Mouse (Mus musculus) kidney, postnatal 4 days (tissue): ENCODE data around the gene Psmb2.

ENCODE experiments used
- DNase-seq, 2 experiments: peaks; one replicate each; pipeline ENCODE4 v3.0.0; 2021; ENCODE audit warnings: mixed read lengths in 2 of 2

The Psmb2 gene

GRCm38 (mm10) chr4:126677054-126678003 is at the start of gene Psmb2:
Psmb2 (plus strand) TSS chr4:126677630.
- peak; percentile 99 to 100 for DNase-seq

DNA sequence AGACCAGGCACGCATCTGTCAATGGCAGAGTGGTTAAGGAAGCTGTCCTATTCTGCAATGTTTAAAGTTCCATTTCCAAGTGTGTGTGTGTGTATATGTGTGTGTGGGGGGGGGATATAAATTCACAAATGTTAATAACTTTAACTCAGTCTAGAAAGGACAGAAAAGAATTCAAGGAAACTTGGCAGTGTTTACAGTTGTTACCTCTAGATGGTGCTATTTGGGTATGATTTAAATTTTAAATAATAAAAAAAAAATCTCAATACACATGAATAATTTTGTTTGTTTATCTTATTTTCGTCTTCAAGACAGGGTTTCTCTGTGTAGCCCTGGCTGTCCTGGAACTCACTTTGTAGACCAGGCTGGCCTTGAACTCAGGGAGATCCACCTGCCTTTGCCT is 45.5 kb upstream of the Psmb2 start:
- DNase-seq = no peak

GRCm38 (mm10) chr4:126632668-126633067 is 44.8 kb upstream of the Psmb2 start:
- DNase-seq = no peak

GRCm38 (mm10) chr4:126636330-126636729 is 41.1 kb upstream of the Psmb2 start:
- DNase-seq = no peak

GRCm38 (mm10) chr4:126637446-126637845 is 40.0 kb upstream of the Psmb2 start:
- no peak for DNase-seq

DNA sequence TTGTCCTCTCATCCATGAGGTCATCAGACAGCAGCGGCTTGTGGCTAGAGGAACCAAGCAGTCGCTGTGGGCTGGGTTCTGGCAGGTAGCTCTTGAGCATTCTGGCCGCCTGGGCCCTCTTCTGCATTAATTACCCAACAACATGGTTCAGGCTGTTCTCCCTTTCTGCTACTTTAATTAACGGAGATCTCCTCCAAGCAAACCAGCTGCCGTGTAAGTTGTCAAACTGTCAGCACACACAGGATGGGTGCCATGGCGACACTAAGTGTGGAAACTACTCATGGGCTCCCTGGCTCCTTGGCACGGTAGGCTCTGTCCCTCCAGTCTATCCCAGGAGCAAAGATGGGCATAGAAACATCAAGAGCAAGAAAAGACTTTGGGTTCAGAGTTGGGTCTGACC is 38.1 kb upstream of the Psmb2 start:
- no peak for DNase-seq

DNA sequence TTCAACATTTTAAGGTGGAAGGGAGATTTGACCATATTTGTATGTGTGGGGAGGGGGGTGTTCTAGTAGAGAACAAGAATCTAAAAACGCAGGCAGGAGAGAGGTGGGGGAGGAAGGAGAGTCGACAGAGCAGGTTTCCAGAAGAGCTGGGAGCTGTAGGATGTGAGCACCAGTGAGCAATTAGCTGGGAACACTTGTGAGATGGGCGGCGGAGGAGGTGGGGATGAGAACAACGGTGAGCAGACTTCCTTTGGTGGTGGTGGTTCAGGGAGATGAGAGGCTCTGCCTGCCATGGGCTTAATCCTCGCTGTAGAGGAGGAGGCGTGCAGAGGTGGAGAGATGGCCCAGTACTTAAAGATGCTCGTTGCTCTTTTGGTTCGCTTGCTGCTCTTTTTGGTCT is 35.5 kb upstream of the Psmb2 start:
- DNase-seq = no peak

DNA sequence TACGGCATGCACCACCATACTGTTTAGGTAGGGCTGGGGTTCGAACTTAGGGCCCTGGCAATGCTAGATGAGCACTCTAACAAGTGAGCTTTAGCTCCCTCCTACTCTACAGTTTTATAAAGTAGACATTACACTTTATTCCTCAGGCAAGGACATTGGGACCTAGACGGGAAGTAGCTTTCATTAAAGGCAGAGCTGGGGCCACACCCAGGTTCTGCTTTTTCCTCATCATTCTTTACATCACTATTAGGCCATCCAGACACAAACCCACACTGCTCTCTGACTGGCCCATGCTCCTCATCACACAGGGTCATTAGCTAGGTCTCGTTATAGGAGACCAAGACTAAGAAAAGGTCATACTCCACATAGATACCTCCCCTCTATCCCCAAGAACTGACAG is 33.6 kb upstream of the Psmb2 start:
- DNase-seq = no peak

DNA sequence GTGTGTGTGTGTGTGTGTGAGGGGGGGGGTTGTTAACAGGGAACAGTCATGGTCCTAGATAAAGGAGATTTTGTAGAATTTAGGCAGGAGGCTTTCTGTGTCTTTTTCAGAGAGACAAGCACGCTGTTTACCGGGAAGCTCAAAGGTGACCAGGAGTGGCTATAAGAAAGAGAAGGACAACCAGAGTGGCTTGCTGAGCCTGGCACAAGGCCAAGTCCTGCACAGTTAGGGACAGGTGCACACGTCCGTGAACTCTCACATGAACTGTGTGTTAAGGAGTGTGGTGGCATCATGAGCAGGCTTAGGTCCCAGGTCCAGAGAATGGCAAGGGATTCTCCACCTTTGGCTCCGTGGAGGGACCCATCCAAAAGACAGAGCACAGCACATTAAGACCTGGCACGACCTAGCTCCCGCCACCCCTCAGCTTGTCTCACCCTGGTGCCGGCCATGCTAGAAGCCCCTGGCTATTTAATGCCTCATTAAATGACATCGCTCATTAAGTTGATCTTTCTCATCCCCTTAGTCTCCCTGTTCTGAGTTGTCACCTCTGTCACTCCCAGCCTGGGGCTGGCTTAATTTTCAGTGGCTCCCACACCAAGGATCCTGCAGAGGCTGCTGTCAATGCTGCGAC is 33.0 kb upstream of the Psmb2 start:
- DNase-seq = peak; percentile 21 to 39

DNA sequence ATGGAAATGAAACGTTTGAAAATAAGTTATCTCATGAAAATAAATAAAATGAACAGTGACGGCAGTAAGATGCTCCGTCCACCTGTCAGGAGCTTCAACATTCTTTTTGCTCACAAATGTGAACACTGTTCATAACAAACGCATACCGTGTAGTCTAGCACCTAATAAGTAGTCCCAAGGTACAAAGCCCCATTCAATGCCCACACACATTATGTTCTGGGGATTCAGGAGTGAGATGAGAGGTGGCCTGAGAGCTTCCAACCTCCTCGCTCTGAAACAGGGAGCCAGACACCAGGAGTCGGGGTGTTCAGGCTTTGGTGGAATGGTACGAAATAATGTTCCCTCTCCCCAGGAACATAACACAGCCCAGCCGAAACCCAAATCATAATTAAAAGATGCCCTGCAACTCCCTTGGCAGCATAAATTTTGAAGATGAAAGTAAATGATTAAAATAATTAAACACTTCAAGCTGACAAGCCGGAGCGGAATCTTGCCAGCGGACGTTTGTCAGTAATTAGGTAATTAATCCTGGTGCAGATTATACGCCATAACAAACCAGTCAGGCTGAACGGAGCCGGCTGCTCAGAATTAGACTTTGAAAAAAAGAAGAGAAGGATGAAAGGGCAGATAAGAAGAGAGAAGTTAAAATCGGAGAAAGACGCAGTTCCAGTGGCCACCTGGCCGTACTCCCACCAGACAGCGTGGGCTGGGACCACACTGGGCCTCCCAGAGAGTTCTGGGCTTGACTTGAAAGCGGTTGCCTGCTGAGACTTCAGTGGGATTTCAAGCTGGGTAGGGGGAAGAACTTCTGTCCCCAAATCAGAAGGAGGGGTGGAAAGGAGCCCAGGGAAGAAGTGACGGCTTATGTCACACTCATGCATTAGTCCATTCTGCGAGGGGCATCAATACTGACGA is 29.2 kb upstream of the Psmb2 start:
- peak; percentile 41 to 60 for DNase-seq

DNA sequence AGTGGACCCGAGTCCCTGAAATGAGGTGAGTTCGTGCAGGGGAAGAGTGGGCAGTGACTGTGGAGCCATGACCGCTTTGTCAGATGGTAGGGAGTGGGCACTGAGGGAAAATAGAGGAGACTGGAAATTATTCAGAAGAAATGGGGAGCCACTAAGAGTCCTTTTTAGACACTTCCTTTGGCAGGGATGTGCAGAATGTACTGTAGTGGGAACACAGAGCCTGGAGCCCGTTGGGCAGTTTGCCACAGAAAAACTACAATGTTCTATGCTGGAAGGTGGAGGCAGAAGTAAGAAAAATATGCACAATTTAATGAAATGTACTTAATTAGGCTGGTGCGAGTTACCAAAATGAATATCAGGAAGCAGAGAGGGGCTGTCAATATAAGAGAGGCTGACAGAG is 24.3 kb upstream of the Psmb2 start:
- DNase-seq = no peak

DNA sequence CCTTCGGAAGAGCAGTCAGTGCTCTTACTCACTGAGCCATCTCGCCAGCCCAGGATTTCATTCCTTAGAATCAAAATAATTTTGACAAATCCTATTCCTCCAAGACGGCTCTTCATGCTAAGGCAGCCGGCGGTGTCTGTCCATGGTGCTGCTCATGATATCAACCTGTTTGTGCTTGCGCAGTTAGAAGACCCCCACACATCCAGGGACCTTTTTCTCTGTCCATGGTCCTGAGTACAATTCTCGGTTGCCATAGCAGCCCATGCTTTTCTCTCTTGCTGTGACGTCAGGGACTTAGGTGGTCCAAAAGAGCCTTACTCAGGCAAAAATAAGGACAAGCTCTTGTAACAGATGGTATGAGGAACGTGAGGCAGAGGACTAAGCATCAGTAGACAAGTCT is 22.1 kb upstream of the Psmb2 start:
- DNase-seq = peak; percentile 85 to 89

- DNase-seq = no peak
Measured at GRCm38 (mm10) chr4:126661249-126661648, 16.2 kb upstream of the Psmb2 start.

- no peak for DNase-seq
Measured at GRCm38 (mm10) chr4:126667075-126667474, 10.4 kb upstream of the Psmb2 start.

DNA sequence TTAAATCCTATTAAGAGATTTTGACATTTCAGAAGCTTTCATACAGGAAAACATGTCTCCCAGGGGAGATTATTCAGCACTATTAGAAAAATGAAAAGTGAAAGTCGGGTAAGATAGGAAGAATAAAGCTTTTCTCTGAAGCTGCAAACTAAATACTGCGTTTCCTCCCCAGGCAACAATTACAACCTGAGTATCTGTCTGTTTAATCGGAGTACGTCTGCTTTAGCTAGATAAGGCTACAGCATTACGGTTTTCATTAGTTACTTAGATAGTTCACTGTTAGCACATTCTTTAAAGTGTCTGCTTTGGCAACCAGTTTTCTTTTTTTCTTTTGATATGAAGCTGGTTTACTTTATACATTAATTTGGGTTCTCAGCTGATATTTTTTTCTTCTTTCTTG is 4.9 kb downstream of the Psmb2 start:
- DNase-seq = no peak

DNA sequence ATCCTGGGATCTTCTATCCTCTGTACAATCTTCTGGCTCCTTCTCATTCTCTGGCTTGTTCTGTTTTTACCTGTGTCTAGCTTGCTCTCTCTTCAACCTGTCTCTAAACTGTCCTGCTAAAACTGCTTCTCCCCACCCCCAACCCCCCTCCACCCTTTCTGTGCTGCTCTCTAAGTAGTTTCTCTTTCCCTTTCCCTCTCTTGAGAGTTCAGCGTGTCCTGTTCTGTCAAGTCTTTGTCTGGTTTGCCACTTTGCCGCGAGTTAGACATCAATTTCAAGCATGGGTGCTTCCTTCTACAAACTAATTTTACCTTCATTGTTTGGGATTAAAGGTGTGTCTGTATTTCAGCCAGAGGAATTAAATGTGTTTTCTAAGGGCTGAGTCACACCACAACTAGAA is 5.7 kb downstream of the Psmb2 start:
- no peak for DNase-seq

- DNase-seq = no peak
Measured at GRCm38 (mm10) chr4:126689457-126689856, 12.0 kb downstream of the Psmb2 start.

GRCm38 (mm10) chr4:126693021-126693420 is 15.6 kb downstream of the Psmb2 start:
- DNase-seq = no peak

- DNase-seq = no peak
Measured at GRCm38 (mm10) chr4:126696908-126697307, 19.5 kb downstream of the Psmb2 start.

DNA sequence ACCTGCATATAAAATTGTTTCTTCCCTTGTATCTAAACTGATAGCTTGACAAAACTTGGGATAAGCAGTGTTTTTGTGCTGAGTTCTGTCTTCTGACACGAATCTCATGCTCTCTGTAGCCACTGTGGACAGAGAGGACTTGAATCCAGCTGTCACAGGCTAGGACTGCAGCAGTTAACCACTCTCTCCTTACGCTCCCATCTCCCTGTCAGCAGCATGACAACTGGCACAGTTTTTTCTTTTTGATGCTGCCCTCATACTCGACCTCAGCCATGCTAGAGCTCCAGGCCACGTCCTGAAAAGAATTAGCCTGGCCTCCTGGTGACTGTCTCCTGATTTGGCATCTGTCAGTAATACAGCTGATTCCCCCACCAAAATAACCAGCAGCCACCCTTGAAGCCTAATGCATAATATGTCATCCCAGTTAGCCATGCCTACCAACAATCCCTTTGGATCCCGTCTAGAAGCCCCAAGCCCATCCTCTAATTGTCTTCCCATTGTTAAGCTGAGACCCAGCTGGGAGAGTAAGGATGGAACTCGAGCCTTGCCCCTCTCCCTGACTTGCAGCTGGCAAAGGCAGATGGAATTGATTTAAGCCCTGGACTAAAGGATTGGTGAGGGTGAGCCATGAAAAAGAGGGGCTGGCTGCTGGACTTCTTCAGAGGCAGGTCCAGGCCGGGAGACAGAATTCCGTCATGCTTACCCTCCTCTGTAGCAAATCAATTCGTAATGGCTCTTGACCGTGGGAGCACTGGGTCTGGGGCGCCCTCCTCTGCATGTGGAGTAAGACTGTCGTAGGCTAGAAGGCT is 29.4 kb downstream of the Psmb2 start:
- no peak for DNase-seq

DNA sequence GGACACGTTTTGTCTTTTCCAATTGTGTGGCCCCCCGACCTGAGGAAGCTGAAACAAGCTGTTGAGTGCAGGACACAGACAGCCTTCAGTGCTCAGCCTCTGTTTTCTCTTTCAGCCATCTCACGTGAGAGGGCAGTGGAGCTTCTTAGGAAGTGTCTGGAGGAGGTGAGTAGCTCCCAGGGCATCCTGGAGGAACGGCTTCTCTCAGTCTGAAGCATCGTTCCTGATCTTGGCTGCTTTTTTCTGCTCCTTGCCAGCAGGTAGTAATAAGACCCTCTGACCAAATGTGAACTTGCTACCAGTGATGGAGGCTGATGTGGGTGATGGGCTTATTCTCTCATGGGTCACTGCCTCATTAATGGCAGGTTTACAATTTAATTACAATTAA is 30.0 kb downstream of the Psmb2 start:
- DNase-seq = no peak

DNA sequence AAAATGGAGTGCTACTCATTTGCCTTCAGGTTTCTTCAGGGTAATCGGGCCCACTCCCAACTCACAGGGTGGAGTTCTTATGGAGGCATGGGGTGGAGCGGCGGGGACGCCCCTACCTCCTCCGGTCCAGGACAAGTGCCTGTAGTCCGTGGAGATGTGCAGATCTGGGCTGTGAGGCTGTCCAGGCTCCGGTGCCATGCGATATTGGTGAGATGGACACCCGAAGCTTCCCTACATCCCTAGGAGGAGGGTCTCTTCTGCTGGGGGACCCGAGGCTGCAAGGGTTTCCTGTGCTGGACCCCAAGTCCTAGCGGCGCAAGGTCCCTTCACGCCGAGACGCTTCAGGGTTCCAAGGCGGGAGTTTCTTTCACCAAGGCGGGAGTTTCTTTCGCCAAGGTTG is 54.7 kb downstream of the Psmb2 start:
- DNase-seq = no peak
